Mouse (Mus musculus) midbrain, embryonic 11.5 days (tissue): Measurements from ENCODE around the gene Lrp2bp. TPM values are rescaled to one million over a fixed set of nuclear protein-coding genes. Genes with fewer than 3 reads are reported as not detected.
A peak's percentile ranks its signal among the peaks of the same experiment; 100 is the strongest.

Experiments used
- ATAC-seq: fragments of 200-750 bp; cut with Nextera tagmentation; 2 replicates; pipeline ENCODE4 v1.8.0; 2017; ENCODE audit warnings: moderate TSS enrichment, moderate library complexity; ENCODE audit not compliant: low FRiP score
- DNase-seq: peaks from one replicate; pipeline ENCODE4 v3.0.0; 2015; ENCODE audit warnings: low spot score; ENCODE audit errors: missing footprints
- H3K27ac ChIP-seq: fragments of 300-500 bp; sonication (generic); 2 replicates; pipeline ENCODE4 v1.5.1; 2014; ENCODE audit warnings: low read depth, low read length
- H3K27me3 ChIP-seq: fragments of 300-500 bp; sonication (generic); 2 replicates; pipeline ENCODE4 v1.6.1; 2014; ENCODE audit warnings: mild to moderate bottlenecking, low read length, moderate library complexity, mixed read lengths; ENCODE audit not compliant: control insufficient read depth, insufficient read depth
- H3K36me3 ChIP-seq: fragments of 300-500 bp; sonication (generic); 2 replicates; pipeline ENCODE4 v1.6.1; 2014; ENCODE audit warnings: mild to moderate bottlenecking, low read length, moderate library complexity, mixed read lengths; ENCODE audit not compliant: control insufficient read depth, insufficient read depth
- H3K4me1 ChIP-seq: fragments of 300-500 bp; sonication (generic); 2 replicates; pipeline ENCODE4 v1.6.1; 2014; ENCODE audit warnings: low read length; ENCODE audit not compliant: control insufficient read depth, insufficient read depth
- H3K4me2 ChIP-seq: fragments of 300-500 bp; sonication (generic); 2 replicates; pipeline ENCODE4 v1.6.1; 2014; ENCODE audit warnings: mild to moderate bottlenecking, moderate library complexity
- H3K4me3 ChIP-seq: fragments of 300-500 bp; sonication (generic); 2 replicates; pipeline ENCODE4 v1.5.1; 2014; ENCODE audit warnings: low read depth, low read length
- H3K9ac ChIP-seq: fragments of 300-500 bp; sonication (generic); 2 replicates; pipeline ENCODE4 v1.6.1; 2014; ENCODE audit warnings: low read length
- H3K9me3 ChIP-seq: fragments of 300-500 bp; sonication (generic); 2 replicates; pipeline ENCODE4 v1.6.1; 2016; ENCODE audit warnings: low read length; ENCODE audit not compliant: control insufficient read depth
- WGBS: fragments of 180-500 bp; shearing (Covaris S2); extraction: QIAGEN DNeasy Blood & Tissue Kit; methylation state at CpG from one replicate; pipeline ENCODE4 v1.1.7; 2014; 5-methylcytosine and 5-hydroxymethylcytosine counted together
- polyA plus RNA-seq: library from polyadenylated mRNA; unstranded; fragments of >200 nt; fragmentation: Nextera tagmentation; extraction: Ambion mirVana; gene quantifications from 2 replicates; pipeline ENCODE4 v1.2.1, GENCODE M21; 2014

Lrp2bp gene
- polyA plus RNA-seq, 1 experiment from 2014 or later = 0.44 TPM

DNA sequence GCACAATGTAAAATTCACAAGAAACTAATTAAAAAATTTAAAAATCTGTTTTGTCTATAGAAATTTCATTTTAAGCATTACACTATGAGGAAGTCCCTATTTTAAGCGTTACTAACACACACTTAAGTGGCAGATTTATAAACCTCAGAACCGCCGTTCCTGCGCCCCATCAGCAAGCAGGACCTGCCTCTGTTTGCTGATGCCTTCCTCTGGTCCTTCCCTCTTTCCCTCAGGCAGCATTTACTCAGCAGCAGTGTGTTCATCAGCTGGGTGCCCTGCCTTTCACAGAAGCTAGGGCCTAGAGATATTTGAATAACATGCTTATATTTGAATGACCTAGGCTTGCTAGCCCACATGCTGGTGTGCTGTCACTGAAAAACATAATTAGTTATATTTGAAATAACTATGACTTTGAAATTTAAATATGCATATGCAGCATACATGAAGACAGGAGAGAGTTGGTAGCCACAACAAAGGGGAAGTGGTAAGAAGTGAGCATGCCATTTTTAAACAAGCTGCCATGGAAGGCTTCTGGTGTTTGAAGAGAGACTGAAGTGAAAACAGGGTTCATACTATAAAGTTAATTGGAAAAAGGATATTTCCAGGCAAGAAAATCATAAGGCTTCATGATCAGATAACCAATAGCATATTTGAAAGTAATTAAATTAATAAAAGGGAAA is 8.3 kb upstream of the Lrp2bp start:
- Histone ChIP-seq H3K4me1 (no peaks in the 10 kb centered on the region), H3K27me3 (no peaks in the 10 kb centered on the region), H3K4me3 (no peak overlapping the region), H3K4me2 (no peak overlapping the region), H3K27ac (no peak overlapping the region), H3K9me3 (no peaks in the 10 kb centered on the region), H3K36me3 (no peaks in the 10 kb centered on the region; the same call in 1 of the 2 replicates), H3K9ac (no peak overlapping the region)
- ATAC-seq = no peak
- DNase-seq = no peak
- 96% methylated on average over 4 of the region's 4 CpGs for WGBS

DNA sequence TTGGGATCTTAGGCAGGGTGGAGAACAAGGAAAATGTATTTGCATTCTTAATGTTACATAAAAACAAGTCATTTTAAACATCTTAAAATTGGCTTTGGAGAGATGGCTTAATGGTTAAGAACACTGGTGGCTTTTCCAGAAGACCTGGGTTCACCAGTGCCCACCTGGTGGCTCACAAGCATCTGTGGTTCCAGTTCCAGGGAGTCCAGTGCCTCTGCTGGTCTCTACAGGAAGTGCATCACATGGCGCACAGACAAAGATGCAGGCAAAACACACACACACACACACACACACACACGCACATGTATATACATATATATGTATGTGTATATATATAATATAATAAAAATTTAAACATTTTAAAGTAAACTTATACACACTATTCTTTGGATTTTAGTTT is 5.0 kb upstream of the Lrp2bp start:
- no peaks in the 10 kb centered on the region; the same call in 1 of the 2 replicates for H3K36me3 ChIP-seq
- H3K9ac ChIP-seq = no peak overlapping the region
- no peaks in the 10 kb centered on the region for H3K27me3 ChIP-seq
- no peak overlapping the region for H3K27ac ChIP-seq
- no peak for ATAC-seq
- no peak for DNase-seq
- no peak overlapping the region for H3K4me3 ChIP-seq
- no peaks in the 10 kb centered on the region for H3K9me3 ChIP-seq
- 96% methylated on average over 2 of the region's 2 CpGs for WGBS
- H3K4me1 ChIP-seq = peaks cover 2% of the 10 kb centered on the region
- no peak overlapping the region for H3K4me2 ChIP-seq

DNA sequence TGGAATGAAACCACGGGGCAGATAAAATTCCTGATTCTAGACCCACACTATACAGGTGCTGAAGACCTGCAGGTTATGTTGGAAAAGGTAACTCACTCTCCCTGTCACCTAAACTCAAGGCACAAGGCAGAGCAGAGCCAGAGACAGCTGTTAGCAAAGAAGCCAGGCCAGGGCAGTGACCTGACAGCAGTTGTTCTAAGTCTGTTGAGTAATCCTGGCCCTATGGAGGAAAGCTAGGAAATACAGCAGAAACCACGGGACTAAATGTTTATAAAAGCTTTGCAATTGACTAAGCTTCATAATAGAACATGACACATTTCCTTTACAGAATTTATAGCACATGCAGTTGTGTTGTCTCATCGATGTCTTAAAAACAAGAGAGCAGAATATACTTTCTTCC is 3.5 kb upstream of the Lrp2bp start:
- Histone ChIP-seq H3K27me3 (no peaks in the 10 kb centered on the region), H3K36me3 (no peaks in the 10 kb centered on the region; the same call in 1 of the 2 replicates), H3K4me3 (no peak overlapping the region), H3K9ac (no peak overlapping the region), H3K9me3 (no peaks in the 10 kb centered on the region), H3K4me2 (no peak overlapping the region), H3K4me1 (peaks cover 6% of the 10 kb centered on the region), H3K27ac (no peak overlapping the region)
- DNase-seq = no peak
- WGBS = 92% methylated on average over 3 of the region's 3 CpGs
- ATAC-seq = no peak

DNA sequence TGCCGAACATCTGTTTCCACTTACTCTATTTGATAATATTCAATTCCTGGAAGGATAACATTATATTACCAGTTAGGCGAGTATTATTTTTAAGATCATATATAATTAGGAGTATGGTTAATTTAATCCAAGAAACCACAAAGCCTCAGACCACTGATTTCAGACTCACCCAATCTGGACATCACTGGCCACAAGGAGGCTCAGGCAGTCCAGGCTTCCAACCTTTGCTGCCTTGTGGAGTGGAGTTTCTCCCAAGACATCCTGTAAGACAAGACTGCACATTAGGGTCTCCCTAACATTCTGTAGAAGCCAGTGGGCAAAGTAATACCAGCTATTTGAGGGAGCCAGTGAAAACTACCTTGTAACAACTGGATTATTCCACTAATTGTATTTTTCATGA is 875 bp upstream of the Lrp2bp start:
- no peak overlapping the region for H3K27ac ChIP-seq
- H3K9ac ChIP-seq = no peak overlapping the region
- DNase-seq = no peak
- no peaks in the 10 kb centered on the region; the same call in 1 of the 2 replicates for H3K36me3 ChIP-seq
- no peak overlapping the region for H3K4me2 ChIP-seq
- H3K4me1 ChIP-seq = peaks cover 6% of the 10 kb centered on the region
- WGBS = 87% methylated on average over 2 of the region's 2 CpGs
- H3K4me3 ChIP-seq = no peak overlapping the region
- no peaks in the 10 kb centered on the region for H3K9me3 ChIP-seq
- H3K27me3 ChIP-seq = no peaks in the 10 kb centered on the region
- no peak for ATAC-seq

DNA sequence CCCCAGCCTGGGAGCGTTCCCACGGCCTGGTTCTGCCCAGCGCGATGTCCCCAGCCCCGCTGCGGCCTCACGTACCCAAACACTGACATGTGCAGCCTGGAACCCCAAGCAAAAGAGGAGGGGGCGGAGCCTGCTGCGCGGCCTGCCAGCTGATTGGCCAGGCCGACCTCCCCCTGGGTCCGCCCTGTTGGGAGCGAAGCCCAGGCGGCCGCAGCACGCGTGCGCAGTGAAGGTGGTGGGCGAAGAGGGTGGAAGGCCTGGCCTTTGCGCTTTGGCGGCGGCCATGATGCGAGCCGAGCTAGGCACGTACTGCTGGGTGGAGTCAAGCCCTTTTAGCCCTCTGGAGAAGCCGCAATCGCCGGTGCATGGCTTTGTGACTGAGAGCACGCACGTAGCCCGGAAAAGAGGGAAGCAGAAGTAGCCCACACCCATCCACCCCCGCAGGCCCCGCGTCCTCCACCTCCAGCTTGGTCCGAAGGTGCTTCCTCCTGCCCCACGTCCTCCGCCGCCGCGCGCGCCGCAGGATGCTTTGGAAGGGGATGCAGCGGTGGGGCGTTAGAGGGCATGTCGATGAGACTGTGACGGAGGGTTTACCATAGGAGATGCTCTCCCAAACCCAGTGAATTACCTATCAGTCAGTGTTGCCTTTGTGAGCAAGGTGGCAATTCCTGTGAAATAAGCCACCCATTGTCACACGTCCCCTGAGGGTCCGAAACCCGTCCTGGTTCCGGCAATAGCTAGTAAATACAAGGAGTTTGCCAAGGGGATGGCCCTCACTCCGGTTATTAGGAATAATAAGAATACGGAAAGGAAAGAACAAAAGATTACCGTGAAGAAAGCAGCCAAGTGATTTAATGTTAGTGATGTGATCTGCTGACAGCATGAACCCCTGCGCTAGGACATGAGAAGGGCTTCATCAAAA is 942 bp downstream of the Lrp2bp start:
- 6% methylated on average over 55 of the region's 55 CpGs for whole genome bisulfite sequencing
- Histone ChIP-seq H3K27me3 (no peaks in the 10 kb centered on the region), H3K9me3 (no peaks in the 10 kb centered on the region), H3K4me1 (peaks cover 6% of the 10 kb centered on the region), H3K4me3 (peak overlapping the region; percentile 44), H3K4me2 (peak overlapping the region; percentile 70), H3K27ac (peak overlapping the region; percentile 94), H3K36me3 (no peaks in the 10 kb centered on the region; the same call in 1 of the 2 replicates), H3K9ac (peak overlapping the region; percentile 86)
- DNase-seq = peak; percentile 100
- peak; percentile 99 for ATAC-seq

DNA sequence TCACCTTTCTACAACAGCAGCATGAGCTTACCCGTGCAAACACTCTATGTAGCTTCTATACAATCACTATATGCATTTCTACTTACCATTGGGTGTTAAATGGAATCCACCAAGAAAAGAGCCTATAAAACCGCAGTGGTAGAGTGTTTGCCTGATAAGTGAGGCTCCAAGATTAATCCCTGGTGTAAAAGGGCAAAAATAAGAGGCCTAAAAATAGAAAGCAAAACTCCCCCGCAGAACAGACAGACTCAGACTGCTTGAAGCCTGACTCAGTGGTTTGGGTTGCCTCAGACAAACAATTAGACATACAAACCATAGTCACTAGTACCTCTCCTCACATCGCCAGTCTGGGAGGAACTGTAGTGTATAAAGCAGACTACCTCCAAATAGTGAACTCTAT is 6.5 kb downstream of the Lrp2bp start, which contains the start of gene Ankrd37:
Ankrd37 (minus strand) TSS at position 112 of the 400 bp plus-strand sequence.
- ATAC-seq (no peak), DNase-seq (no peak)
- Histone ChIP-seq H3K4me1 (no peaks in the 10 kb centered on the region), H3K27ac (no peak within 1 kb of the TSS), H3K36me3 (no peaks in the 10 kb centered on the region), H3K4me3 (no peak within 1 kb of the TSS), H3K9me3 (no peaks in the 10 kb centered on the region), H3K27me3 (no peaks in the 10 kb centered on the region), H3K9ac (no peak within 1 kb of the TSS), H3K4me2 (no peak within 1 kb of the TSS)
- 77% methylated on average over 4 of the region's 4 CpGs for WGBS

DNA sequence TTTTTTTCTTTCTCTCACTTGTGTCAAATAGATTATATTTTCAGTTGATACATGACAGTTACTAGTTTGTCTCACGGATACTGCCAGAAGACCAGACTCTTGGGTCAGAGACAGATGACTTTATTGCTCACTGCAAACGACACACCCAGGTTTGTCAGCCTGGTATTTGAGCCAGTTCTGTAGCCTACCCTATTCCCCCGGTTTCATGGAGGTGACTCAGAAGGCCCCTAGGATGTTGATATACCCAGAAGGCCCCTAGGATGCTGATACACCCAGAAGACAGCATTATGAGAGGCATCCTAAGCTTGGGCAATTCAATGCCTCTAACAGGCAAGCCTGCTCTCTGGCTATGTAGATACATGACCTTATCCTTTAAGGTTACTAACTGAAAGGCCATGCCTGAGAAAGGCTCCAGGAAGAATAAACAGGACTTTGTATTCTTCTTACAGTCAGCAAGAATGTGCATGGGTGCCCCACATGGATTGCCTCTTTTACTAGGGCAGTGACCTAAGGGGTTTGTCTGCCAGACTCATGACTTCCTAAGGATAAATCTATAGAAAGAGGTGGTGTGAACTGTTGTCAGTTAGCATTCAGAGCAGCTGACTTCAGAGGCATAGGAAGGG is 8.1 kb downstream of the Lrp2bp start:
- Histone ChIP-seq H3K27me3 (no peaks in the 10 kb centered on the region), H3K4me2 (no peak overlapping the region), H3K27ac (no peak overlapping the region), H3K9ac (no peak overlapping the region), H3K36me3 (no peaks in the 10 kb centered on the region), H3K4me3 (no peak overlapping the region), H3K9me3 (no peaks in the 10 kb centered on the region), H3K4me1 (peaks cover 7% of the 10 kb centered on the region; the same call in 1 of the 2 replicates)
- ATAC-seq (no peak), DNase-seq (no peak)
- WGBS = 91% methylated on average over 3 of the region's 3 CpGs

DNA sequence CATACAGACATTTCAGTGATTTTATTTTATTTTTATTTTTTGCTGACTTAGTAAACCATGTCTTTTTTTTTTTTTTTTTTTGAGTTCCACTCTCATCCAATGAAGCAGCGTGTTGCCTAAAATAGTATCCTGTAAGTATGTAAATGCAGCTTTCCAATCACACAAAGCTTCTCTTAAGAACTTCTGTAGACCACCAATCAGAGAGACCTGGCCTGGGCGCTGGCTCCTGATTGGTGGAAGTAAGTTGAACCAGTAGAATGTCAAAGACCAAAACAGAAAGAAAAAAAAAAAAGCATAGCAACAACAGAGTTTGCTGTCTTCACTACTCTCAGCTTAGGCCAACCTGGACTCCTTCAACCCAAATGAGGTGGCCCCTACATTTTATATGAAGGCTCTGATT is 11.2 kb downstream of the Lrp2bp start:
- WGBS = 48% methylated on average over 2 of the region's 2 CpGs
- no peak overlapping the region for H3K27ac ChIP-seq
- ATAC-seq = peak; percentile 46; the same call in 1 of the 2 replicates

More for the DNA sequence above, 11.2 kb downstream of the Lrp2bp start:
- Histone ChIP-seq H3K4me1 (peaks cover 7% of the 10 kb centered on the region; the same call in 1 of the 2 replicates), H3K27me3 (no peaks in the 10 kb centered on the region), H3K9ac (no peak overlapping the region), H3K4me3 (no peak overlapping the region), H3K36me3 (no peaks in the 10 kb centered on the region), H3K4me2 (peak overlapping the region; percentile 34), H3K9me3 (no peaks in the 10 kb centered on the region)
- DNase-seq = no peak
